Mouse (Mus musculus) erythroblast, embryonic 14.5 days (primary cell): ENCODE results near the gene Map3k12.

ENCODE experiments used
- GATA1 ChIP-seq: IDR thresholded peaks from 2 replicates; pipeline ENCODE4 v1.6.1; 2012; ENCODE audit warnings: low read length, inconsistent platforms, mixed read lengths
- TAL1 ChIP-seq: IDR thresholded peaks from 3 replicates; pipeline ENCODE4 v1.6.1; 2012; ENCODE audit warnings: low read length, inconsistent platforms, mixed read lengths

- no peak for TF ChIP-seq TAL1
- no peak for TF ChIP-seq GATA1
Observed at GRCm38 (mm10) chr15:102470605-102471294, 46.1 kb downstream of the Map3k12 start.
